Mouse (Mus musculus) forebrain, embryonic 16.5 days (tissue): ENCODE data around the gene Svbp. TPM values are rescaled to one million over a fixed set of nuclear protein-coding genes. Genes with fewer than 3 reads are reported as not detected.

ENCODE experiments used
- ATAC-seq: fragments of 200-750 bp; cut with Nextera tagmentation; 2 replicates; pipeline ENCODE4 v1.8.0; 2017; ENCODE audit warnings: mild to moderate bottlenecking, moderate library complexity
- H3K27ac ChIP-seq: fragments of 300-500 bp; sonication (generic); 2 replicates; pipeline ENCODE4 v1.5.1; 2014; ENCODE audit warnings: low read length, control low read depth
- H3K27me3 ChIP-seq: fragments of 300-500 bp; sonication (generic); replicated peaks from 2 replicates; pipeline ENCODE4 v1.6.1; 2014; ENCODE audit warnings: low read length; ENCODE audit not compliant: control insufficient read depth, insufficient read depth
- H3K36me3 ChIP-seq: fragments of 300-500 bp; sonication (generic); 2 replicates; pipeline ENCODE4 v1.6.1; 2014; ENCODE audit not compliant: control insufficient read depth, insufficient read depth
- H3K4me1 ChIP-seq: fragments of 300-500 bp; sonication (generic); replicated peaks from 2 replicates; pipeline ENCODE4 v1.6.1; 2014; ENCODE audit warnings: low read length; ENCODE audit not compliant: control insufficient read depth, insufficient read depth
- H3K4me2 ChIP-seq: fragments of 300-500 bp; sonication (generic); 2 replicates; pipeline ENCODE4 v1.6.1; 2014; ENCODE audit warnings: mild to moderate bottlenecking, low read length, control low read depth
- H3K4me3 ChIP-seq: fragments of 300-500 bp; sonication (generic); replicated peaks from 2 replicates; pipeline ENCODE4 v1.5.1; 2014; ENCODE audit warnings: mild to moderate bottlenecking, low read length, control low read depth
- H3K9ac ChIP-seq: fragments of 300-500 bp; sonication (generic); replicated peaks from 2 replicates; pipeline ENCODE4 v1.6.1; 2014; ENCODE audit warnings: low read depth, low read length, control low read depth
- H3K9me3 ChIP-seq: fragments of 300-500 bp; sonication (generic); 2 replicates; pipeline ENCODE4 v1.6.1; 2016; ENCODE audit warnings: low read length; ENCODE audit not compliant: control insufficient read depth
- WGBS: fragments of 180-500 bp; shearing (Covaris S2); extraction: QIAGEN DNeasy Blood & Tissue Kit; methylation state at CpG from one replicate; pipeline ENCODE4 v1.1.7; 2014; 5-methylcytosine and 5-hydroxymethylcytosine counted together
- polyA plus RNA-seq: library from polyadenylated mRNA; unstranded; fragments of >200 nt; fragmentation: Nextera tagmentation; extraction: Ambion mirVana; gene quantifications from 2 replicates; pipeline ENCODE4 v1.2.1, GENCODE M21; 2015

Gene Svbp
- polyA plus RNA-seq: 235 and 249 TPM in 2 replicates

- WGBS: under 1% methylated on average over 32 of the region's 47 CpGs
- H3K9me3 ChIP-seq: no peaks in the 10 kb centered on the region
Measured at GRCm38 (mm10) chr4:119194909-119195581, at the start of gene Svbp. TSS of gene Svbp (plus strand) at chr4:119195306.

GRCm38 (mm10) chr4:119146816-119147215 lies 48.3 kb upstream of the Svbp start:
- ATAC-seq: no peak
- H3K36me3 ChIP-seq: no peaks in the 10 kb centered on the region
- H3K4me3 ChIP-seq: no peak overlapping the region
- WGBS: 67% methylated on average over 7 of the region's 7 CpGs
- H3K4me1 ChIP-seq: no peaks in the 10 kb centered on the region; the same call in 1 of the 2 replicates
- H3K4me2 ChIP-seq: no peak overlapping the region
- H3K27ac ChIP-seq: no peak overlapping the region
- no peaks in the 10 kb centered on the region for H3K9me3 ChIP-seq
- H3K9ac ChIP-seq: no peak overlapping the region
- no peaks in the 10 kb centered on the region for H3K27me3 ChIP-seq

More at GRCm38 (mm10) chr4:119194909-119195581, at the start of gene Svbp:
- Histone ChIP-seq H3K27me3 (no peaks in the 10 kb centered on the region), H3K36me3 (no peaks in the 10 kb centered on the region), H3K9ac (peak within 1 kb of the TSS; percentile 83), H3K4me2 (peak within 1 kb of the TSS; percentile 59), H3K4me3 (peak within 1 kb of the TSS; percentile 87), H3K27ac (peak within 1 kb of the TSS; percentile 69), H3K4me1 (peaks cover 20% of the 10 kb centered on the region)
- ATAC-seq: peak; percentile 88

GRCm38 (mm10) chr4:119147347-119147746 lies 47.8 kb upstream of the Svbp start:
- H3K36me3 ChIP-seq: no peaks in the 10 kb centered on the region
- WGBS: 99% methylated on average over 5 of the region's 5 CpGs
- no peaks in the 10 kb centered on the region; the same call in 1 of the 2 replicates for H3K4me1 ChIP-seq
- no peak overlapping the region for H3K4me3 ChIP-seq
- H3K9me3 ChIP-seq: no peaks in the 10 kb centered on the region
- H3K9ac ChIP-seq: no peak overlapping the region
- H3K27me3 ChIP-seq: no peaks in the 10 kb centered on the region
- ATAC-seq: no peak
- no peak overlapping the region for H3K4me2 ChIP-seq
- H3K27ac ChIP-seq: no peak overlapping the region

GRCm38 (mm10) chr4:119148741-119149140 lies 46.4 kb upstream of the Svbp start:
- Histone ChIP-seq H3K27ac (no peak overlapping the region), H3K4me2 (no peak overlapping the region), H3K9me3 (no peaks in the 10 kb centered on the region), H3K9ac (no peak overlapping the region), H3K4me3 (no peak overlapping the region), H3K27me3 (no peaks in the 10 kb centered on the region), H3K36me3 (no peaks in the 10 kb centered on the region), H3K4me1 (no peaks in the 10 kb centered on the region)
- no peak for ATAC-seq
- 91% methylated on average over 11 of the region's 11 CpGs for WGBS

GRCm38 (mm10) chr4:119157186-119157585 lies 37.9 kb upstream of the Svbp start:
- Histone ChIP-seq H3K9me3 (no peaks in the 10 kb centered on the region), H3K27ac (no peak overlapping the region), H3K4me3 (no peak overlapping the region), H3K4me2 (no peak overlapping the region), H3K9ac (no peak overlapping the region), H3K4me1 (no peaks in the 10 kb centered on the region), H3K27me3 (no peaks in the 10 kb centered on the region), H3K36me3 (no peaks in the 10 kb centered on the region)
- 34% methylated on average over 2 of the region's 2 CpGs for WGBS
- no peak for ATAC-seq

GRCm38 (mm10) chr4:119157891-119158290 lies 37.2 kb upstream of the Svbp start:
- WGBS: 92% methylated on average over 5 of the region's 5 CpGs
- no peak overlapping the region for H3K27ac ChIP-seq
- H3K27me3 ChIP-seq: no peaks in the 10 kb centered on the region
- H3K4me1 ChIP-seq: no peaks in the 10 kb centered on the region
- no peaks in the 10 kb centered on the region for H3K9me3 ChIP-seq
- ATAC-seq: no peak
- no peaks in the 10 kb centered on the region for H3K36me3 ChIP-seq
- H3K4me3 ChIP-seq: no peak overlapping the region
- H3K9ac ChIP-seq: no peak overlapping the region
- H3K4me2 ChIP-seq: no peak overlapping the region

GRCm38 (mm10) chr4:119161358-119161757 lies 33.7 kb upstream of the Svbp start:
- no peaks in the 10 kb centered on the region for H3K4me1 ChIP-seq
- no peaks in the 10 kb centered on the region for H3K9me3 ChIP-seq
- WGBS: 82% methylated on average over 3 of the region's 3 CpGs
- ATAC-seq: no peak
- H3K9ac ChIP-seq: no peak overlapping the region
- H3K27me3 ChIP-seq: no peaks in the 10 kb centered on the region
- H3K36me3 ChIP-seq: no peaks in the 10 kb centered on the region
- no peak overlapping the region for H3K4me3 ChIP-seq
- H3K27ac ChIP-seq: no peak overlapping the region
- no peak overlapping the region for H3K4me2 ChIP-seq

GRCm38 (mm10) chr4:119162990-119163389 lies 32.1 kb upstream of the Svbp start:
- 82% methylated on average over 4 of the region's 4 CpGs for WGBS

GRCm38 (mm10) chr4:119165916-119166315 lies 29.2 kb upstream of the Svbp start:
- 81% methylated on average over 7 of the region's 7 CpGs for WGBS
- Histone ChIP-seq H3K4me2 (no peak overlapping the region), H3K27me3 (no peaks in the 10 kb centered on the region), H3K4me3 (no peak overlapping the region), H3K9me3 (no peaks in the 10 kb centered on the region), H3K36me3 (no peaks in the 10 kb centered on the region), H3K27ac (no peak overlapping the region), H3K4me1 (no peaks in the 10 kb centered on the region), H3K9ac (no peak overlapping the region)
- no peak for ATAC-seq

More at GRCm38 (mm10) chr4:119162990-119163389, 32.1 kb upstream of the Svbp start:
- no peak overlapping the region for H3K4me3 ChIP-seq
- ATAC-seq: no peak
- H3K4me2 ChIP-seq: no peak overlapping the region
- H3K9me3 ChIP-seq: no peaks in the 10 kb centered on the region
- no peak overlapping the region for H3K9ac ChIP-seq
- no peaks in the 10 kb centered on the region for H3K36me3 ChIP-seq
- no peaks in the 10 kb centered on the region for H3K27me3 ChIP-seq
- no peaks in the 10 kb centered on the region for H3K4me1 ChIP-seq
- no peak overlapping the region for H3K27ac ChIP-seq
